Mouse (Mus musculus): ENCODE data around the gene Bub1. TPM values are rescaled to one million over a fixed set of nuclear protein-coding genes. Genes with fewer than 3 reads are reported as not detected.

Bub1 gene
- polyA plus RNA-seq (2015; fragmentation: Nextera tagmentation; extraction: Ambion mirVana), result 5.1 and 9.0 TPM in 2 replicates

GRCm38 (mm10) chr2:127831401-127832102, at the start of gene Bub1:
Gene Bub1 (minus strand): TSS chr2:127831865.

DNA sequence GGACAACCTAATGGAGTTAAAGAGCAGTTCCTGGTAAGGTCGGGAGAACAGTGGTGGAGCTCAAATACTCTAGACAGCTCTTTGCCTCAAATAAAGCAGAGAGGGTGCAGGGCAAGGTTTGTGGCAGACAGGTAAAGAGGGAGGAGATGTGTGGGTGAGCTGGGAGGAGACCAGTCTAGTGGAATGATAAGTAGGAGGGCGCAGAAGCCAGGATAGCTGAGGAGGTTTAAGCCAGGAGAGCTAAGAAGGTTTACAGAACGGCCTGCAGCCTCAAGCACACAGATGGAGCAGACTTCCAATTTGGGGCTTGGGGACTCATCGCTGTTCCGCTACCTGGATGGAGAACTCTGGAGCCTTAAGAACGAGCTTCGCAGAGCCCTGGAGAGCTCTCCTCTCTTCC, 6.9 kb upstream of the Bub1 start, which contains the start of gene Acoxl:
TSS of gene Acoxl (plus strand) at position 301 of the 400 bp plus-strand sequence.

DNA sequence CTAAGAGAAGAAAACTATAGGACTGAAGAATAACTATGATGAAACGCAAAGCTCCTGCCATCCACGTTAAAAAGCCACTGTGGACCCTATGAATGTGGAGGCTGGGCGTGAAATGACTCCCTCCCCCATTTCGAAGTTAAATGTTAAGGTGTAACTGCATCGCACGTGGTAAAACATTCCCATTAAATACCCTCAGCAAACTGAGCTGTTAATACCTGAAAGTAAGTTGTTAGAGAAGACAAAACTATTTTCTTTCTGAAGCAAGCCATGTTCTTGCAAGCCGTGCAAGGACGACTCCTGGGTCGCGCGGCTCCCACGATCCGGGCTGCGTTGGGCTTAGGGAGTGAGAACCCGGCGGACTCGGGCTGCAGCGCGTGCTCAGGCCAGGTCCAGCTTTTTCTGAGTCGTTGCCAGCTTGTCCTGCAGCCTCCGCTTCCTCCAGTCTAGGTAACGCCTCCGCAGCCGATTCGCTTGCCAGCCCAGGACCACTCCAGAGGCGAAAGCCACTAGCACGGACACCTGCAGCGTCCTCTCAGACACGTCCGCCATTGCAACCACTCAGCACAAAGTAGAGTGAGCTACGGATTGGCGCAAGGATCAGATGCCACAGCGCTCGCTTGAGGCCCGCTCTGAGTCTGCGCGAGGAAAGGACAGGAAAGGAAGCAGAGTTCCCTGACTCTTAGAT, 39.6 kb downstream of the Bub1 start, which contains the start of gene Mtln:
TSS of gene Mtln (minus strand) at position 570 of the 685 bp plus-strand sequence.

GRCm38 (mm10) chr2:127788440-127789116, 43.1 kb downstream of the Bub1 start, which contains the start of gene Nphp1:
Gene Nphp1 (minus strand): TSS chr2:127788897.

Other genes starting within 250 kb of the Bub1 start
- gene Zfp661, start 244.8 kb downstream of the Bub1 start, polyA plus RNA-seq (2015; fragmentation: Nextera tagmentation; extraction: Ambion mirVana), result 2.0 and 2.1 TPM in 2 replicates
- 75.0 and 85.2 TPM in 2 replicates for gene Mrps5, start 244.6 kb downstream of the Bub1 start, polyA plus RNA-seq (2015; fragmentation: Nextera tagmentation; extraction: Ambion mirVana)
- 126 and 139 TPM in 2 replicates for gene Mal, start 175.2 kb downstream of the Bub1 start, polyA plus RNA-seq (2015; fragmentation: Nextera tagmentation; extraction: Ambion mirVana)
- gene Mall, start 101.9 kb downstream of the Bub1 start, polyA plus RNA-seq (2015; fragmentation: Nextera tagmentation; extraction: Ambion mirVana), result 6.4 and 6.7 TPM in 2 replicates
- 14.9 and 19.7 TPM in 2 replicates for gene Nphp1, start 43.0 kb downstream of the Bub1 start, polyA plus RNA-seq (2015; fragmentation: Nextera tagmentation; extraction: Ambion mirVana)
- 46.2 and 55.1 TPM in 2 replicates for gene Mtln, start 39.4 kb downstream of the Bub1 start, polyA plus RNA-seq (2015; fragmentation: Nextera tagmentation; extraction: Ambion mirVana)
- not detected in 2 replicates for gene Acoxl, start 7.0 kb upstream of the Bub1 start, polyA plus RNA-seq (2015; fragmentation: Nextera tagmentation; extraction: Ambion mirVana)

Data from urinary bladder, postnatal 0 days (tissue).